Mouse (Mus musculus): ENCODE results near the gene Tsga13. TPM values are rescaled to one million over a fixed set of nuclear protein-coding genes. Genes with fewer than 3 reads are reported as not detected.

The Tsga13 gene
- total RNA-seq, 2 experiments from 2014 or later, result not detected

- DNase-seq, result no peak
- intact Hi-C loops (cut with DNase I), result no loop called here
Measured at GRCm38 (mm10) chr6:30866501-30866900, 48.9 kb downstream of the Tsga13 start.

DNA sequence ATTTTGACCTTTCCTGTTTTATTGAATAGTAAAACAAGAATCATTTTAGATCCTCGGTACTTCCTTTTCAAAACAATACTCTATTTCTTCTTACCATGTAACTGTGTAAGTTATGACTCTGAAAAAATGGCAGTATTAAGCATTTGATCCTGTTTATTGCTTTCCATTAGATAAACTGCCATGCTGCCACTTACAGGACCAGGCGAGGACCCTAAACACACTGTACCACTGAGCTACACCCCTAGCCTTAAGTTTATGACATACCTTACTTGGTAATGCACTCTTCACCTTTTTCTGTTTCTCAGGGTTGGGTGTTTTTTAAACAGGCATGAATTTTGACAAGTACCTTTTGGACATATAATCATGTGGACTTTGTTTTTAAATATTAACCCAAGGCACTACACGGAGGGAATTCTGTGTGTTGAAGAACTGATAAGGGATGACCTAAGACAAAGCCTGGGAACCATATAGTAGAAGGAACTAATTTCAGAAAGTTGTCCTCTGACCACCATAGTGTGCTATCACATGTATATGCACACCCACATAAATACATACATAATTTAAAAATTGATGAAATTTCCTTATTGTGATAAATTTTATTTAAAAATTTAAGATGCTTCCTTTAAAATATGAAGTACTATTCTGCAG is 50.2 kb downstream of the Tsga13 start:
- DNase-seq, result no peak
- intact Hi-C loops (cut with DNase I), result no loop called here

DNA sequence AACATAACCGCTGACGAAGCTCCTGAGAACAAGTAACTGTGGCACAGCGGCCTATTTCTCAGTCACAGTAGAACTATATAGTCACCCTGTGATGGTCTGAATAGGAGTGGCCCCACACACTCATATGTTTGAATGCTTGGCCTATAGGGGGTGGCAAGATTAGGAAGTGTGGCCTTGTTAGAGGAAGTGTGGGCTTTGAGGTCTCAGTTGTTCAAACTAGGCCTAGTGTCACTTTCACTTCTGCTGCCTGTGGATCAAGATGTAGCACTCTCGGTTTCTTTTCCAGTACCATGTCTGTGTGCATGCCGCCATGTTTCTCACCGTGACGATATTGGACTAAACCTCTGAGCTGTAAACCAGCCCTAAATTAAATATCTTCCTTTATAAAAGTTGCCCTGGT is 59.4 kb downstream of the Tsga13 start:
- DNase-seq, result no peak
- intact Hi-C loops (cut with DNase I), result no loop called here

DNA sequence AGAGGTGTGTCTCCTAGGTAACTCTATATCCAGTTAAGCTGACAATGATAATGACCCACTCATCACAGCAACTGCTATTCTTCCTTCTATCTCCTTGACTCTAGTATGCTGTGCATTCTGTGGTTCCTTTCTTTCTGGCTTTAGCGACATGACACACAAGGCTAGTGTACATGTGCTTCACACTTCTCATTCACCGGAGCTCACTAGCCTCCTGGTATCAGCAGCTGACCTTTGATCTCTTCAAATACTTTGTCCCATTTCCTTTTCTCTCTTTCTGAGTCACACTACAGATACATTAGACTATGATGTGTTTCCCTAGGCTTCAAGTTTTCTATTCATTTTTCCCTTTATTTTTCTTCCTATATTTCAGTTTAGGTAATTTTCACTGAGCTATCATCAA is 60.2 kb downstream of the Tsga13 start:
- intact Hi-C loops (cut with DNase I), result no loop called here
- DNase-seq, result no peak

DNA sequence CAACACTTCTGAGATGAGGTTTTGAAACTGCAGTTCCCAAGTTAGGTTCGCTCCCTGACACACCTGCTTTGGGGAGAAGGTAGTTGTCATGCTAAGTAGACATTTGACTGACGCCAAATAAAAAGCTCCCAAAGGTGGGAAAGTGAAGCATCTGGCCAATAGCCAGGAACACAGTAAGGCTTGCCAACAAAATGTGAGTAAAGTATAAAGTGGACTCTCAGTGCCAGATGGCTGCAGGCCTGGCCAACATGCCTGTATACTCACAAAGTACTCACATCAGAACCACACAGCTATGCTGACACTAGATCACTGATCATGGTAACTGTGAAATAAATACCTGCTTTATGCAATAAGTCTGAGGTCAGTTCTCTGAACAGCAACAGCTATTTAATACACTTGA is 65.6 kb downstream of the Tsga13 start:
- DNase-seq, result no peak
- intact Hi-C loops (cut with DNase I), result no loop called here

Other genes starting within 250 kb of the Tsga13 start
- 1 to 10 TPM; 2.5 to 2.7 TPM for gene Cep41, start 221.8 kb downstream of the Tsga13 start, total RNA-seq (2021)
- 10 to 100 TPM; 12.0 to 15.5 TPM for gene Mest, start 192.0 kb downstream of the Tsga13 start, total RNA-seq (2021)
- 10 to 100 TPM; 40.1 to 41.5 TPM for gene Copg2, start 18.8 kb downstream of the Tsga13 start, total RNA-seq (2021)
- under 1 TPM; 0.17 to 0.22 TPM for gene Klf14, start 43.5 kb upstream of the Tsga13 start, total RNA-seq (2021)